Mouse (Mus musculus) T-helper 1 cell (primary cell): Measurements from ENCODE around the gene Cdyl2.

Experiments
- in situ Hi-C: fragments of 300-600 bp; cut with MboI, MseI; formaldehyde crosslinking; loops from one replicate; pipeline ENCODE4 v1.15.1; 2025; ENCODE audit warnings: high pct_unique_total_duplicates

Cdyl2 gene

DNA sequence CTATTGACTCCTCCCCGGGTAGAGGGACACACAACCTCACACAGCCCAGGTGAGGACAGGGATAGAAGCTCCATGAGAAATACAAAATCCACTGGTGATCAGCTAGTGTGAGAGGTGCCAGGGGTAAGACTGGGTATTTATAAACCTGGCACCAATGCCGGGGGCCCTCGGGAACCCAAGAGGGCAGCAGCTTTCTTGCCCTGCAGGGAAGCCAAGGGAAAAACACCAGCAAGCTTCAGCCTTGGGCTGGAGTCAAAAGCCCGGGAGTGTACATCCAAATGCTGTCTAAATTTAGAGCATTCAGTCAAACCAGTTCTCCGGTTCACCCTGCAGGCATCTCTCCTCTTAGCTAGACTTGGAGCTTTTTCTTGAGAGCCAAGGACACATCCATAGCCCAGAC is 189.9 kb downstream of the Cdyl2 start:
- in situ Hi-C loops, result no loop called here

DNA sequence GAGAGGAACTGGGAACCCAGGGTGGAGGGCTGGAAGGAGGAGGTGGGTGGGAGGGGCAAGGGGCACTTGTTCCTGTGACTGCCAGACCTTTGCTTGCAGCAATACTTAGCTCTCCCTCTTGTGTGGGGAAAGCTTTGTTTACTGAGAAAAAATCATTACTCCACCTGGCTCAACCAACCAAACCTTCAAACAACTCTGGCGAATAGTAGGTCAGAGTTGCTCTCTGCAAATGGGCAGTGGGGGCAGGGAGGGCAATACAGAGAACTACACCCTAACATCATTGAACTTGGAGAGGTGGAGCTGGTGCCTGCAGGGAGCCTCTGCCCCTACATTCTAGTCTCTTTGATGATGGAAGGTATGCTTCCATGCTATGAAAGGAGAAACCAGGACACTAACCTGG is 192.7 kb downstream of the Cdyl2 start:
- in situ Hi-C loops, result no loop called here

DNA sequence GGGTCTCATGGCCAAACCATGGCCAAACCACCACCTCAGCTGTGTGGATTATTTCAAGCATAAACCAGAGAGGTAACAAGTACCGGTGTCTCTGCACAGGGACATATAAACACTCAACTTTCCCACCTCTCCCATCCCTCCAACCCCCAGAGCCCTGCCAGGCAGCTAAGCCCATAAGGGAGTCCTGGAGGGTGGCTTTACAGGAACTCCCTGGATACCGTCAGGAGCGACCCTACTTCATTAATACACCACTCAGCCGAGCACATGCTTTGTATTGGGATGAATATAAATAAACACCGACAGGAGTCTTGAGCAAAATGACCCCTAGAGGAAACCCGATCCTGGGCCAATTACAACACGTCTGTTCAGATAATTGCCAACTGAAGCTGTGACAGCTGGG is 194.0 kb downstream of the Cdyl2 start:
- in situ Hi-C loops, result no loop called here

DNA sequence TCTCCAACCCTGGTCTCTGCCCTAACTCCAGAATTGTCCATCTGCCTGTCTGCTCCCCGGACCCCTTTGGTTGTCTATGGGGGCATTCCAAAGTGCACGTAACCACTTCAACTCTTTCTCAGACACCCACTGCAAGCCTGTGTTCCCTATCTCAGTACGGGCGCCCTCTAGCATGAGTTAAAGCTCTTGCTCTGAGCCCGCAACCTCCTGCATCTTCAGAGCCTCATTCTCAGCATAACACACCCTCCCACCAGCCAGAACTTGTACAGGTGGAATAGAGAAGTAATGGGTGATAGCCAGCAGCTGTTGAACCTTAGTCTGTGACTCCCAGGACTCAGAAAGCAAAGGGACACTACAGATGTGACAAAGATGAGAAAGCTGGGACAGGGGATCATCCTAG is 196.0 kb downstream of the Cdyl2 start:
- in situ Hi-C loops, result no loop called here

DNA sequence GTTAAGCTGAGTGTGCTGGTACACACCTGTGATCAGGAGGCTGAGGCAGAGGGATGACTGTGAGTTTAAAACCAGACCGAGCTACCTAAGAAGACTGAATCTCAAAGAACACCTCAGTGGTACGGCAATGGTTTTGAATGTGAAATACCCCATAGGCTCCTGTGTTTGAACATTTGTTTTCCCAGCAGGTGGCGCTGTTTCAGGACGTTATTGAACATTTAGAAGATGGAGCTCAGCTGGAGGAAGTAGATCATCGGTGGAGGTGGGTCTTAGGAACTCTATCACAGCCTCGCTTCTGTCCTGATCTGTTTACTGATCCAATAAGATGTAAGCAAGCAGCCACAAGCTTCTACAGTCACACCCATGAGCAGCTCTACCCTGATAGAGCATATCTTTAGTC is 199.7 kb downstream of the Cdyl2 start:
- in situ Hi-C loops, result no loop called here

DNA sequence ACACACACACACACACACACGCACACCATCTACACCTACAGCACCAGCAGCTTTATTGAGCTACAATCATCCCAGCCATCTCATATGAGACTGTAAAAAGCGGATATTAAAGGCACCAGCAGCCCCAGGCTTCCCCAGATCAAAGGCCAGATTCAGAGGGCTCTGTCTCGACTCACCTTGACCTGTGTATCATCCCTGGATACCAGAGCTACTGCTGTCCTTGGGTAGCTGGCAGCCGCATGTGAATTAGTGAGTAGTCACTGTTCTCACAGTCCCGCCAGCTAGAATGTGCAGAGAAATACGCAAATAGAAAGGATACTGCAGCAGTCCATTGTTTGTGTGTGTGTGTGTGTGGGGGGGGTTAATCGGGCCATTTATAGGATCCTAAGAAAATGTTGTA is 204.1 kb downstream of the Cdyl2 start:
- in situ Hi-C loops, result no loop called here

DNA sequence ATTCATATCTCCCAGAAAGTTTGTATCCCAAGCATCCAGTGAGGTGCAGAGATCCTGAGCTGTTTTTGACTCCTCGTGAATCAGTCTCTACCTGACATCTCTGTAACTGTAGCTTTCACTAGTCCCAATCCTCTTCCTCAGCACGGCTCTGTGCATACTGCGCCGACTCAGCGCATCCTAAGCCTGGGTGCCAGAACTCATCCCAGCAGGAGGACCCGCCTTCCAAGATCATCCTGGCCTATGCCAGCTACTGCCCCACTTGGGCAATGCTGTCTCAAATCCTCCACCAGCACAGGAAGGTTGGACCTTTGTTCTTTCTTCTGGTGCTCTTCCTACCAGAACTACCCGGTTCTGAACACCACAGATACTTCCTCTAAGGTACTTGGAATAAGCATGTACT is 207.9 kb downstream of the Cdyl2 start:
- in situ Hi-C loops, result no loop called here
